Mouse (Mus musculus): ENCODE data around the gene Ncam1.

- TF ChIP-seq POLR2A (IDR thresholded peaks at IDR 0.05; ENCODE audit: insufficient read depth, low read depth, low read length) (no peak), CTCF (IDR thresholded peaks at IDR 0.05) (no peak), EP300 (IDR thresholded peaks at IDR 0.05; ENCODE audit: insufficient read depth, low read depth, low read length) (no peak)
Measured at GRCm38 (mm10) chr9:49658381-49658856, 140.3 kb downstream of the Ncam1 start.

All from heart, adult 2 months (tissue).